Mouse (Mus musculus) left cerebral cortex, adult 9 months (tissue): ENCODE measurements around the gene Pigyl.

Experiments
- DNase-seq, 2 experiments: peaks; one replicate each; pipeline ENCODE4 v3.0.0; 2022; ENCODE audit warnings: low spot score in 2 of 2

The Pigyl gene

DNA sequence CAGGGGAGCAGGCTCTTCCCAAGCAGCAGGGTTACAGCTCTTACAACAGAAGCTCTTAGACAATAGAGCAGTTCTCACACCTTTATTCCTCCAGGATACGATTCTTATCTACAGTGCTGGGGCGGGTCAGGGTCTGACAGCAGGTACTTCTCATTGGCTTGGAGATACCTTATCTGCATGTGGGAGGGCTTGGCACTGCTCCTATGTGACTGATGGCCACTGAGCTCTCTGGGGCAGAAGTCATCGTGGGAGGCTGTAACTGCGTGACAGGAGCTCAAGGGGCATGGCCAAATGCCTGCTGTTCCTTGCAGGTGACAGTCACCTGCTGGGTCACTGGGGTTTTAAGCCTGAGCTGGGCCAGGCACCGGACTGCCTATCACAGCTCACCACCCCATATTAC, 39.8 kb downstream of the Pigyl start:
- no peak for DNase-seq
